Mouse (Mus musculus) gonadal fat pad, adult 2 months (tissue): Measurements from ENCODE around the gene Dnajc19. TPM values are rescaled to one million over a fixed set of nuclear protein-coding genes. Genes with fewer than 3 reads are reported as not detected.

Source experiments
- DNase-seq: peaks from one replicate; pipeline ENCODE4 v3.0.0-alpha.2; 2012; ENCODE audit warnings: low read depth
- polyA plus RNA-seq: library from polyadenylated mRNA; depleted of rRNA; stranded (reverse); fragments of >200 nt; gene quantifications from 2 replicates; pipeline ENCODE4 v1.2.3, GENCODE M21; 2012; rRNA removed

Gene Dnajc19
- polyA plus RNA-seq, 1 experiment = 54.3 TPM

GRCm38 (mm10) chr3:34028935-34029334, 52.2 kb downstream of the Dnajc19 start:
- no peak for DNase-seq

- no peak for DNase-seq
Measured at GRCm38 (mm10) chr3:34021259-34021828, 59.8 kb downstream of the Dnajc19 start.

GRCm38 (mm10) chr3:34020382-34021258, 60.5 kb downstream of the Dnajc19 start:
- no peak for DNase-seq

GRCm38 (mm10) chr3:34019540-34020381, 61.4 kb downstream of the Dnajc19 start, which contains the start of gene Fxr1:
TSS of gene Fxr1 (plus strand) at chr3:34019943.
- DNase-seq = no peak

- DNase-seq = no peak
Measured at GRCm38 (mm10) chr3:34008191-34008590, 72.9 kb downstream of the Dnajc19 start.

- no peak for DNase-seq
Measured at GRCm38 (mm10) chr3:34007611-34008010, 73.5 kb downstream of the Dnajc19 start.

- DNase-seq = no peak
Measured at GRCm38 (mm10) chr3:34006824-34007223, 74.3 kb downstream of the Dnajc19 start.

- no peak for DNase-seq
Measured at GRCm38 (mm10) chr3:34006301-34006700, 74.8 kb downstream of the Dnajc19 start.

Other genes starting within 250 kb of the Dnajc19 start
- 2.9 and 4.6 TPM in 2 replicates for gene Ccdc39, start 237.0 kb downstream of the Dnajc19 start, polyA plus RNA-seq
- 17.3 and 21.5 TPM in 2 replicates for gene Fxr1, start 61.4 kb downstream of the Dnajc19 start, polyA plus RNA-seq